ENCODE assay signal across 18 mouse cellular contexts in the genomic region with DNA sequence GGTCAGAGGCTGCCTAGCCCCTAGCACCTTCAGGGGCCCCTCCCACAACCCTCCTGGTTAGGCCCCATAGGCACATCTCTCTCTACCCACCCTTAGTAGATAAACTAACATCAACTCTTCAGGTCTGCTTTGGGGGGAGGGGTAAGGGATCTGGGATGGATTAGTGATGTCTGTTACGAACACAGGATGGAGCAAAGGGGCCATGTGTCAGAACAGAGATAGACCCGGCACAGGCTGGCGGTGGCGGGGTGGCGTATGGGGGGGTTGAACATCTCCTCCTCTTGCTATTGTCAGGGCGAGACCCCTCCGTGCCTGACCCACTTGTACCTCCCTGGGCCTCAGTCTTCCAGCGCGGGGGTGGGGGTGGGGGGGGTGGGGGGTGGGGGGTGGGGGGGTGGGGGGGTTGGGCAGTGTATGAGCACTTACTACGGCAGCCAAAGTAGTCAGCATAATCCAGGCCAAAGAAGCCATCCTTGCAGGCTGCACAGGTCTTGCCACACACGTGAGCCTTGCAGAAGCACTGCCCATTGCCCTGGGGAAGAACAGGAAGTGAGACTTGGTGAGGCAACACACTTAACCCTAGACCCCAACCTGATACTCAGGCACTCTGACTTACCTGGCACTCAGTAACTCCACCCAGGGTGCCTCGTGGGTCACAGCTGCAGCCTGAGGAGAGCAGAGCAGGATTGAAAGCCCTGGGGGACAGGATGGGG. TPM values are rescaled to one million over a fixed set of nuclear protein-coding genes. Genes with fewer than 3 reads are reported as not detected.
A peak's percentile ranks its signal among the peaks of the same experiment; 100 is the strongest.
DNase-seq lines count a peak whose midpoint lies in the region; ATAC-seq and TF ChIP-seq lines count a peak whose summit lies in the region.
"Had no signal": no experiment of that assay in that cellular context is flagged by ENCODE, and none has a peak within 500 bp of the region (broad histone marks: within the 10 kb centered on the region; RNA-seq: fewer than 3 reads in every experiment).

No protein-coding gene starts in this region.

- no peak overlapping the region for H3K27ac ChIP-seq in liver, postnatal 0 days (ENCODE audit: low read depth)
- H3K27ac ChIP-seq: forebrain, embryonic 15.5 days; hindbrain, postnatal 0 days; limb, embryonic 13.5 days had no signal

- TF ChIP-seq EP300 in liver, postnatal 0 days (IDR thresholded peaks at IDR 0.05; ENCODE audit: low read depth), result no peak

- H3K4me3 ChIP-seq in lung, adult 2 months (replicated peaks; ENCODE audit: extremely low read depth, low read depth, low read length), result no peak overlapping the region
- no peak overlapping the region for H3K4me3 ChIP-seq in liver, postnatal 0 days (ENCODE audit: low read depth, low read length)
- H3K4me3 ChIP-seq: forebrain, embryonic 15.5 days; limb, embryonic 13.5 days had no signal

- no peak overlapping the region for H3K9ac ChIP-seq in liver, postnatal 0 days (replicated peaks)
- H3K9ac ChIP-seq: forebrain, embryonic 15.5 days; limb, embryonic 13.5 days; lung, embryonic 14.5 days had no signal

- 75% methylated on average over 12 of the region's 12 CpGs for WGBS in lung, adult 2 months
- 42% methylated on average over 9 of the region's 12 CpGs for WGBS in liver, postnatal 0 days (ENCODE audit: insufficient replicate concordance)

- TF ChIP-seq POLR2A in lung, adult 2 months (IDR thresholded peaks at IDR 0.05; ENCODE audit: borderline replicate concordance, extremely low read depth, low read depth, low read length), result no peak

- no peaks in the 10 kb centered on the region; the same call in 1 of the 2 replicates for H3K36me3 ChIP-seq in liver, postnatal 0 days (replicated peaks; ENCODE audit: insufficient read depth, low read length)
- H3K36me3 ChIP-seq: forebrain, embryonic 15.5 days had no signal

- no peak for TF ChIP-seq CTCF in lung, adult 2 months (IDR thresholded peaks at IDR 0.05; ENCODE audit: insufficient read depth, low read length)
- TF ChIP-seq CTCF in liver, postnatal 0 days (IDR thresholded peaks at IDR 0.05; ENCODE audit: low read depth), result no peak

- peak; percentile 16 for DNase-seq in CD4-positive, CD25-positive, alpha-beta regulatory T cell, adult 2 months (ENCODE audit: low read depth, low spot score)
- DNase-seq in lung, postnatal 36 days, result peak; percentile 36
- DNase-seq in lung, adult 2 months, result no peak
- DNase-seq in ZHBTc4 (ENCODE audit: low read depth, low spot score), result peak; percentile 75
- no peak for DNase-seq in liver, postnatal 0 days
- no peak for DNase-seq in gastrocnemius, postnatal 36 days
- DNase-seq: cerebellum, adult 9-10 months; gastrocnemius, postnatal 10 days; heart, postnatal 14 days; kidney, adult 11 months; kidney, postnatal 25 days; lung, embryonic 14.5 days; right cerebral cortex, postnatal 14 days had no signal

- H3K4me2 ChIP-seq in liver, postnatal 0 days (ENCODE audit: low read depth, low read length), result no peak overlapping the region
- H3K4me2 ChIP-seq: forebrain, embryonic 15.5 days; limb, embryonic 13.5 days; lung, embryonic 14.5 days had no signal

- no peaks in the 10 kb centered on the region for H3K27me3 ChIP-seq in liver, postnatal 0 days (ENCODE audit: insufficient read depth, low read length)
- H3K27me3 ChIP-seq: forebrain, embryonic 15.5 days; limb, embryonic 13.5 days had no signal

- H3K4me1 ChIP-seq in lung, adult 2 months (ENCODE audit: control insufficient read depth, insufficient read depth, low read length), result no peaks in the 10 kb centered on the region
- no peaks in the 10 kb centered on the region for H3K4me1 ChIP-seq in liver, postnatal 0 days (ENCODE audit: insufficient read depth)
- H3K4me1 ChIP-seq: limb, embryonic 13.5 days had no signal

- intact Hi-C loops in gastrocnemius, postnatal 36 days (cut with DNase I), result no loop called here

- no peak for ATAC-seq in CD4-positive, CD25-positive, alpha-beta regulatory T cell, adult 4 months
- ATAC-seq in liver, postnatal 0 days, result peak; percentile 38; the same call in 1 of the 2 replicates
- no peak for ATAC-seq in frontal cortex, adult (ENCODE audit: low TSS enrichment)
- ATAC-seq: hindbrain, postnatal 0 days had no signal

- no peaks in the 10 kb centered on the region for H3K9me3 ChIP-seq in liver, postnatal 0 days (ENCODE audit: low read length)
- H3K9me3 ChIP-seq: forebrain, embryonic 15.5 days; limb, embryonic 13.5 days had no signal

RNA-seq across cellular contexts. Expression of a gene that starts 25.5 kb away (rescaled TPM):
- 100 to 1,000 TPM in 1 of 2 experiments, 10 to 100 TPM in 1; 83.1 to 115 TPM for polyA plus RNA-seq in CD4-positive, CD25-positive, alpha-beta regulatory T cell, adult 4 months (2017; shearing (Covaris generic))
- 108 and 114 TPM in 2 replicates for polyA plus RNA-seq in lung, adult 2 months (2012; rRNA removed)
- 91.9 and 98.0 TPM in 2 replicates for polyA plus RNA-seq in liver, postnatal 0 days (2015; fragmentation: Nextera tagmentation; extraction: Ambion mirVana)
- 100 to 1,000 TPM in 1 of 2 experiments, 10 to 100 TPM in 1; 95.4 to 103 TPM for total RNA-seq in gastrocnemius, postnatal 36 days (2021)

RNA-seq across cellular contexts. Expression of a gene that starts 28.9 kb away (rescaled TPM):
- polyA plus RNA-seq in CD4-positive, CD25-positive, alpha-beta regulatory T cell, adult 4 months (2017; shearing (Covaris generic)), result 1 to 10 TPM in 1 of 2 experiments, under 1 TPM in 1; 0.30 to 1.4 TPM
- 145 and 148 TPM in 2 replicates for polyA plus RNA-seq in lung, adult 2 months (2012; rRNA removed)
- 2.1 and 2.2 TPM in 2 replicates for polyA plus RNA-seq in liver, postnatal 0 days (2015; fragmentation: Nextera tagmentation; extraction: Ambion mirVana)
- total RNA-seq in gastrocnemius, postnatal 36 days (2021), result 10 to 100 TPM in 1 of 2 experiments, 1 to 10 TPM in 1; 8.7 to 11.2 TPM

Comparison
In these comparisons a context has a peak if more than half of its experiments do, and no peak if none do; other contexts are left out.
1. DNase-seq: peak in CD4-positive, CD25-positive, alpha-beta regulatory T cell, adult 2 months (single experiment), lung, postnatal 36 days (single experiment) and ZHBTc4 (single experiment); none in lung, adult 2 months (single experiment), liver, postnatal 0 days (single experiment) and gastrocnemius, postnatal 36 days (0 of 2).
2. RNA of a gene that starts 28.9 kb away (polyA plus RNA-seq): 145 to 148 TPM in lung, adult 2 months; 2.1 to 2.2 TPM in liver, postnatal 0 days and 0.30 to 1.4 TPM in CD4-positive, CD25-positive, alpha-beta regulatory T cell, adult 4 months; every median in the first group is over 10 times any median in the second.